Mouse (Mus musculus) MN1 (cell line): Measurements from ENCODE around the gene Cpsf3.
A peak's percentile ranks its signal among the peaks of the same experiment; 100 is the strongest.

Experiments used
- DNase-seq: peaks from one replicate; pipeline ENCODE4 v3.0.0-alpha.2; 2016; ENCODE audit warnings: low spot score

The Cpsf3 gene

DNA sequence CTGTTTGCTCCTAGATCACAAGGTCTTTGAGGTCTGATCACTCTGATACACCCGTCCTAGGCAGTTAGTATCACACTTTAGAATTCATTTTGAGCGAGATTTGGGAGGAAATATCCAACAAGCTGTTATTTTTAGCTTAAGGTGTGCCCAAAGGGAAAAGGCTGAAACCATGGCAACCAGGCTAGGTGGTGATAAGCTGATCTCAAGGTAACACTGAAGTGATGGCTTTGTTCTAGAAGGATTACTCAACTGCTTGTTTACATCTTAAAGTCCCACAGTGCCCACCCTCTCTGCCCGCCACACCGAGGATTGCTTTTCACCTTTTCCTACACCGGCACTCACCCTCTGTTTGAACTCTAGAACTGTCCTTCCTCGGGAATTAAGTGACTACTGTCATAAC, 4.5 kb downstream of the Cpsf3 start:
- no peak for DNase-seq

DNA sequence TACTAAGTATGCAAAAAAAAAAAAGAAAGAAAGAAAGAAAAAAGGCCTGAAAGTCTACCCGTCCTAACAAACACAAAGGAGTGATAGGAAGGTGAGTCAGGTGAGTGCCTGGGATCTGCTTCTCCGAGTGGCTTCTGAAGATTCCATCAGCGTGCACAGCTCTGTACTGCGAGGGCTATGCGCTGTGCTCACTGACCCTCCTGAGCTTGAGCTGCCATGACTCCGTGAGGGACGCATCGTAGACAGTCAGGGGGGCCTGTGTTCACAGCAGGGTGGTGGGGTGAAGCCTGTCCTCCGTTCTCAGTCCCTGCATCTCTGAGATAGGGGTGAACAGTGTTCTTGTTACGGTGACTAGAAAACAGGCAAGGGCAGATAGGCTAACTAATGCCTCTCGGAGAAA, 13.7 kb downstream of the Cpsf3 start:
- no peak for DNase-seq

DNA sequence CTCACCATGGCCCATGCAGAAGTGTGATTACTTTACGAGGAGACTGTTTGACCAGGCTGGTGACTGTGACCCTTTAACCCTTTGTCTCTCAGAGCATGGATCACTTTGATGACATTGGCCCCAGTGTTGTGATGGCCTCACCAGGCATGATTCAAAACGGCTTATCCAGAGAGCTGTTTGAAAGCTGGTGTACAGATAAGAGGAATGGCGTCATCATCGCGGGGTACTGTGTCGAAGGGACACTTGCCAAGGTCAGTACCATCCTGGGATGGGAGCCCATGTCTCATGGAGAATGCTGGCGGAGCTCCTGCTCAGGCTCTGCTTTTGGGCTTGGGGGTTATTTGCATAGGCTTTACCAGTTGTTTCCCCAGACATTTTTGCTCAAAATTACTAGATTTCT, 16.1 kb downstream of the Cpsf3 start:
- no peak for DNase-seq

DNA sequence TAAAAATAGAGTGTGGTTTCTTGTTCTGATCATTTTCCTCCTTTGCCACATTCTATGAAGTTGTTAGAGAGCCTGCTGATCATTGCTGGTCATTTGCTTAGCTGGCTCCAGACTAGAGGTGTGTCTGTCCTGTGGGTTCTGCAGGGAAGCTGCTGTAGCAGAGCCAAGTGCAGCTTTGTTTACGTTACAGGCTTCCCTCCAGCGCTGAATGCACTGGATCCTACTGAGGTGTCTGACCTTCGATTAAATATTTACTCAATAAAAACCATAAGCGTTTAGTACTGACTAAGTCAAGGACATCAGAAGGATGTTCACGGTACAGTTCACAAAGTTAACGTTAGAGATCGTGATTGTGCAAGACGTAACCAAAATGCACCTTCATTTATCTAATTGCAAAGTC, 16.7 kb downstream of the Cpsf3 start:
- no peak for DNase-seq

DNA sequence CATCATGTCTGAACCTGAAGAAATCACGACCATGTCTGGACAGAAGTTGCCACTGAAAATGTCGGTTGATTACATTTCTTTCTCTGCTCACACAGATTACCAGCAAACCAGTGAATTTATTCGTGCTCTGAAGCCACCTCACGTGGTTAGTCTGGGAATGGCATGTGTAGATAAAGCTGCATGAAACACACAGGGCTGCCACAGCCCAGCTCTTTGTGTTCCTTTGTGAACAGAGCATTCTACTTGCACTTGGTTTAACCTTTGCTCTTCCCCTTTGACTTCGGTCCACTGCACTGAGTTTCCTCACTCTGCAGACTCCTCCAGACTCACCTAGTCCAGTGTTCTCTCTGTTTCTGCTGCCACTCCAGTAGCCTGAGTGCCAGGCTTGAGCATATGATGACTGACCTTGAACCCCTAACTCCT, 17.2 kb downstream of the Cpsf3 start:
- no peak for DNase-seq

DNA sequence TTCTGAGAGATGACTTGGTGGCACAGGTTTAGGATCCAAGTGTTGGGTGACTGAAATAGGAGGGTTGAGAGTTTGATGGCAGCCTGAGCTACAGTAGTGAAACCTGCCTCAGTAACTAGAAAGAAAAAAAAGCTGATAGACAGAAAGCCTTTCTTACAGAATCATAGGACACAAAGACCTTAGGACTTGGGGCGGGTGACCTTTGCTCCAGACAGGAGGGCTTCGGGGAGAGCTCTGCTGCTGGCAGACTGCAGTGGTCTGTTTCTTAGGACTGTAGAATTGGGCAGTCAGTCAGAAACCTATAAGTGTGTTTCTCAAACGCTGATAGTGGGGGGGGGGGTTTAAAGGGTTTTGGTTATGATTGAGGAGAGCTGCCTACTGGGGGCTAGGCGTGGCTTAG, 20.6 kb downstream of the Cpsf3 start:
- DNase-seq, result no peak

DNA sequence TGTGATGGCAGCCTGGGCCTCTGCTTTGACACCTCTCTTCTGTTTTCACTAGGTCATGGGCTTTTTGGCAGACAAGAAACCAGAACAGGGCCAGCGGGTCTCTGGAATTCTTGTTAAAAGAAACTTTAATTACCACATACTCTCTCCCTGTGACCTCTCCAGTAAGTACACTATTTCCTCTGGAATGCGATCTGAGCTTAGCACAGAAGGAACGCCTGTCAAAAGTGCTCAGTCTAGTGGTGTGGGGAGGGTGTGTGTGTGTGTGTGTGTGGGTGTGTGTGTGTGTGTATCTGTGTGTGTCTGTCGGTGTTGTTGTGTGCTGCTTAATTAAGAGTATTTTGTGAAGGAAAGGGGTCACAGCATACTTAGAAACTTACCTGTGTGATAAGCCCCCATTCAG, 21.5 kb downstream of the Cpsf3 start:
- no peak for DNase-seq

DNA sequence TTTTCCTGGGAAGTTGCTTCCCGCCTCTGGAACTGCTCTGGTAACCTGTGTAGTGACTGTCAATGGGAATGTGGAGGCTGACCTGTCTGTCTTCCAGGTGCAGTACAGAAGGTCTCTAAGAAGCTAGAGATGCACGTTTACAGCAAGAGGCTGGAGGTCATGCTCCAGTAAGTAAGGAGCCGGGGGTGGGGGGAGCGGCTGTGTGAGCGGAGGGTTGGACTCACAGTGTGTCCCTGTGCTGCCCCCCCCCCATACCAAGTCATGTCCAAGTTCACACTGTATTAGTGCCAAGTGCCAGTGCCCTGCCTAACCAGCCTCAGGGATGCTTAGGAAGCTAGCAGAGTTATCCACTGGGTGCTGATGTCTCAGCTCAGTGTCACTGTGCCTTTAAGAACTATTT, 27.0 kb downstream of the Cpsf3 start:
- DNase-seq, result no peak

DNA sequence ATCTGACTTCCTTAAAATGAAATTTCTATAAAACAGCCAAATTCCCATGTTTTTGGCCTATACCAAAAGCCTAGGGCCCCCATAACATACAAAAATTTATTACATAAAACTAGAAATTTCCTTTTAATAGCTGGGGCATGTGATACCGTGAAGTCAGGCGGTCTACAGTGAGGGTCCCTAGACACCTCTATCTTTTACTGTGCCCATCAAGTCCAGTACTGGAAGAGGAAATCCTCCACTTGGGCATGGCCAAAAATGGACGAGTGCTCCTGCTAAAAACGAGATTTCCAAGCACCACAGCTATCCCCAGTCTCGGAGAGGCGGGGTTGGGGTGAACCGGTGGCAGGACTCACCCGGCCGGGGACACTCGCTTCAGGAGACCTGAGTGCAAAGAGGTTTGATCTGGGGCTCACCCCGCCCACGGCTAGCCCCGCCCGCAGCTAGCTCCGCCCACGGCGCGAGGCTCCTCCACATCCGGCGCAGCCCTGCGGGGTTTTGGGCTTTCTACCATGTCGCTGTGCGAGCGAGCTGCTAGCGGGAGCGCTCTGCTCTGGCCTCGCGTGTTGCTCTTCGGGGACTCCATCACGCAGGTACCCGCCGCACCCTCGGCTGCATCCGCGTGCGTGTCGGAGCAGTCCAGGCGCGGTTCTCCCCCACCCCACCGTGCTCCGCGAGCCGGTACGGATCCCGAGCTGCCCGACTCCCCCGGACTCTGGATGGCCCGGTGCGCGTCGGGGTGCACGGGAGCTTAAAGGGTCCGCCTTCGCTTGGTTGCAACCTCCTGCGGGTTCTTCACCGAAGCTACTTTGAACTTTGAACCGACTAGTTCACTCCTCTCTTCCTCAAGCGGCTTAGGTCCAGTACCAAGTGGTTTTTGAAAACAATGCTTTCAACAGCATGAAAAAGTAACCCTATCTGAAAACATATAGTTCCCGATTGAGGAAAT, 31.0 kb downstream of the Cpsf3 start, which contains the start of gene Iah1:
Gene Iah1, plus strand, starts transcription at position 467 of the 946 bp plus-strand sequence.
- DNase-seq, result peak; percentile 86

DNA sequence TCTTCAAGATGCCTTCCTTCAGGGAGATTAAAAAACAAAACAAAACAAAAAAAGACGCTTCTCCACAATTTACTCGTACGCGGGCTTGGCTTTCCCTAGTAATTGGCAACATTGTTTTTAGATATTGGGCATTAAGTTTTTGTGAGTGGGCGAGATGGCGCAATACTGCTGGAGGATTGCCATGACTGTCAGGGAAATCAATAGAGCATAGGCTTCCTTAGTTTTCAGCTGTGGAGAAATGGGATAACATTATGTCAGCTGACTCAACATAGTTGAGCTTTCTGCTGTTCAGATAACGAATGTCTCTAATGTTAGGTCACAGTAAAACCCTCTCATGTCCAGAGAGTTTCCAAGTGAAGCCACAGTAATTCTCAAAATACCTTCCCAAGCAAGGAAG, 31.7 kb downstream of the Cpsf3 start:
- no peak for DNase-seq

DNA sequence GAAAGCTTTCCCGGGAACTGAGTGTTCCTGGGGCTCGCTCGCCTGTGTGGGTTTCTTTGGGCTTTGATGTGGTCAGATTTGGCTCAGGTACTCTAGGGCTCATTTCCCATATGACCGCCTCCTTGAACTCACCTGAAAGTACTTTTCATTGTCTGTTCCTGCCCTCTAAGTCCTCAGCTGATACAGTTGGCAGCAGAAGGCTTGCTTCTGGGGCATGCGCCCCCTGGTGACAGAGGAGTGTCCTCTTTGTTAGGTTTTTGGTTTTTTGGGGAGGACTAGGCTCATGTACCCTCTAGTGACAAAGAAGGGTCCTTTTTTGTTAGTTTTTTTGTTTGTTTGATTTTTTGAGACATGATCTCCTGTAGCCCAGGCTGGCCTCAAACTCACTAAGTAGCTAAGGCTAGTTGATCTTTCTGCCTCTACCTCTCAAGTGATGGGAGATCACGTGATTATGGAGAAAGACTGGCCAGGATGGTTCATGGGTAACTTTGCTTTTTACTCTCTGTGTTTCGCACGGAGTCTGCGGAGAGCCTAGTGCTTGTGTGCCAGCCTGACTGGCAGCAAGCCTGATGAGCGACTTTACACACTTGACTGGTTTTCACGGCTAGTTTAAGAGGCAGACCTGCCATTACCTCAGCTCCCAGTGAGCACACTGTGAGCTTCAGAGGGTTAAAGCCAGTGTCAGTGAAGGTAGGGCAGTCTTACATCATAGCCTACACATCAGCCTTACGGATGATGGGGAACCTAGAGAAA, 33.1 kb downstream of the Cpsf3 start:
- DNase-seq, result peak; percentile 53

DNA sequence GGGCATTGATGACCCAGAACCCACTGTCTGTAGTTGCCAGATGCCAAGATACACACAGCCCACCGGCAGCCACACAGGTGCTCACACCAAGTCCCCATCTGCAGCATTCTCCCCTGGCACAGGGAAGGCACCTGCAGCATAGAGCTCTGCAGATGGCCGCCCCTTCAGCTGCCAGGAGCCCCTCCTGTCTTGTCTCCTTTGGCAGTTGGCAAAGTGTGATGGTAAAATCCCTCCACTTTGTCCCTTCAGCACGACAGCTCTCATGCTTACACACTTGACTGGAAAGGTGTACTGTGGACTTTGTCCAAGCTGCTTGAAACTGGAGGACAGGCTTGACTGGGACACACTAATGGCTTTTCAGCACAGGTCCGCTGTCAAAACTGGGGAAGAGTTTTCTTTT, 35.1 kb downstream of the Cpsf3 start:
- DNase-seq, result peak; percentile 53

DNA sequence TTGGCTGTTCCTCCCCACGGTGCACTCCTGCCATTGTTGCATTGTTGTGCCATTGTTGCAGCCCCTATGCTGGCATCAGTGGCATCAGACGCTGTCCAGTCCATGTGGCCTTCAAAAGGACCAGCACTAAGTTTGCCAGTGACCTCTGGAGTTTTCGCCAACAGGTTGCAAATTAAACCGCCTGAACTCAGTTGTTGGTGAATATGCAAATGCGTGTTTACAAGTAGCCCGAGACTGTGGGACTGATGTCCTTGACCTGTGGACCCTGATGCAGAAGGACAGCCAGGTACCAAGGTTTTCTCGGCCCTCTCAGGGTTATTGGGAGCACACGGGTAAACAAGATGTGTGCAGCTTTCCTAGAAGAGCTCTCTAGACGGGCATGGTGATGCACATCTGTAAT, 36.0 kb downstream of the Cpsf3 start:
- DNase-seq, result no peak

DNA sequence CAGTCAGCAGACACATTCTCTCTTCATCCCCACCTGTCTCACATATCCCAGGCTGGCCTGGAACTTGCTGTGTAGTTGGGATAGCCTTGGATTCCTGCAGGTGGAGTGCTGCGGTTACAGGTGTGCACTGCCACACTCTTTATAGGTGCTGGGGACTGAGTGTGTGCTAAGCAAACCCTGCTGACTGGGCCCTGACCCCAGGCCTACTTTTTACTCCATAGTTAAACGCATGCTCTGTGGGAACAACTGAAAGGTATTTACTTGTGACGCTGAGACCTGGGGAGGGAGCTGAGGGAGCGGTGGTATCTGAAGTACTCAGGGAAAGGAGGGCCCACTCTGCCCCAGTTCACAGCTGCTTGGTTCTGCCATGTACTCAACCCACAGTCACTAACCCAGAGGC, 37.1 kb downstream of the Cpsf3 start:
- DNase-seq, result no peak

DNA sequence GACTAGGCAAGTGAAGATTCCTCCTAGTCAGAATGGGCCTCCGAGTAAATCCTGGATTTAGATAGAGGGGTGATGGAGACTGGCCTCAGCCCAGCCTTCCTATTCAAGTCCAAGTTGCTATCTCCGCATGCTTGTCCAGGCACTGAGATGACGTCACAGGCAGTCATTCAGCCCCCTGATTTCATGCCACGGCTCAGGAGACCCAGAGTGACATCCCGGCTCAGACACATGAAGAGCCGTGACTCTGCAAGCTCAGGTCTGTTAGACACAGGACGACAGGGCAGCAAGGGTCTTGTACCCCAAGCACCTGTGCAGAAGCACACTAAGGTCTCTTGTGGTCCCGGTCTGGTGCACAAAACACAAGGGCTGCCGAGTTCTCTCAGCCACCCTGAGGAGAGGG, 37.7 kb downstream of the Cpsf3 start:
- no peak for DNase-seq

DNA sequence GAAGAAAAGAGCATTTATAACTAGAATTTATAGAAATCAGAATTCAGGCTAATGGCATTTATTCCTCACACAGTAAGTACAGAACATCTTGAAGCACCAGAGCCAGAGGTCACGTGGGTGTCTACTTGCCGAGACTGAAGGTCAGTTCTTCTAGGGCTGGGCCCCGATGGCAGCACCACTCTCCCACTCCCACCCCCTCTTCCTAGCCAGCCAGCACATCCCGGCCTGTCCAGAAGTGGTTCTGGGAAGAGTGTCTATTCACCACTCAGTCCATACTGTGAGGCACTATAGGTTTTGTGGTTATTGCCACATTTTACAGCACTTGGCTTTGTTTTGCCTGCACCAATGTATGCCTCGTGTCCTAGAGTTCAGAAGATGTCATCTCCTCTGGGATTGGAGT, 38.9 kb downstream of the Cpsf3 start:
- DNase-seq, result no peak

DNA sequence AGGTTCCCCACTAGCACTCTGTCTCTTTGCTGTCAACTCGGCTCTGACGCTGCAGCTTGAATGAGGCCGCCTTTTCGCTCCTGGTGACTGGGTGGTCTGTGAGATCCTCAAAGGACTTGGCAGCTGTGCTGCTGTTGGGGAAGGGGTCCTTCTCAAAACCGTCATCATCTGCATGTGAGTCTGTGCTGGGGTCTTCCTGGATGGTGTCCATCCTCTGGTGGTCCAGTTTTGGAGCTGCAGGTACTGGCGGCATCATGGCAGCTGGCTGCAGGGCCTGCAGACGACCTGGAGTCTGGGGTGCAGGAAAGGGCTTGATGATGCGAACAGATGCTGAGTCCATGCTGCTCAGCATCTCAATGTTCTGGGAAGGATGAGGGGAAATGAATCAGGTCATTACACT, 40.1 kb downstream of the Cpsf3 start:
- no peak for DNase-seq

DNA sequence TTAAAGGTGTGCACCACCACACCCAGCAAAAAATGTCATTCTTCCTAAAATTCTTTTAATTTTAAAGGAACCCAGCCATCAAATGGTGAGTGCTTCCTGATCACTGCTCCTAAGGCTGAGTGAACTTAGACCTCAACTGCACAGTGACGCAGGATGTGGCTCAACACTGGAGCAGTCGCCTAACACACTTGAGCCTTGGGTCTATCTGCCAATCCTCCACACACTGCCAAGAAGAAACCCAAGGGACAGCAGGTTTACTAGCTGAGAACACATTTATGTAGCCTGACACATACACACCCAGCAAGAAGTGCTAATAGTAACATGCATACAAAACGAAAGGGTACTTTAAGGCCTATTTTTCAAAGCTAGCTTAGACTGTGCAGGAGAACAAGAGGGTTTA, 41.1 kb downstream of the Cpsf3 start:
- DNase-seq, result no peak

DNA sequence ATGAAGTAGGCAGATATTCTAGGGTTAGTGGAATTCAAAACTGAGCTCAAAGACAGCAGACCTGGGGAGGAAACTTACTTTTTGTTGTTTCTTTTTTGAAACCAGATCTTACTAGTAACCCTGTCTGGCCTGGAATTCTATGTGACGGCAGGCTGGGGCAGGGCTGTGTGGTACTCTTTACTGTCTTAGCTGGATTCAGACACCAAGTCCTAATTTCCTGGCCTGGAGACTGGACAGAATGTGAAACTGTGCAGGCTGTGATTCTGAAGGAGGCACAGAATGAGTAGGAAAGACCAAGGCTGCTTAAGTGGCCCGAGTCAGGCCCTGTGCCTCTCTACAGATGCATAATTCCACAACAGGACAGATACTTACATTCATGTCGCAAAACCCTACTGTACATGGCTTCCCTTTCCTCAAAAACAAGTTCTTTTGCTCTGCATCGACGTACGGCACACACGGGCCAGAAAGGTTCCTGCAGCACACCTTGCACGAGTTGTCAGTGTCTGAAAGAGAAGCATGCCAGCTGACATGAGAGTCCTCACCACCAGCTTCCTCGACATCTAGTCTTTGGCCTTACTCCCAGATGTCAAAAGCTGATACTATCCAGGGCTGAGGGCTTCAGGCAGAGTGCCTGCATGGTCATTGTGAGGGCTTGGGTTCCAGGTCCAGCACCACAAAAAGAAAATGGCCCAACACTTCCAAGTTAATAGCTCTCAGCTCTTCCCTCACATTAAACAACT, 44.6 kb downstream of the Cpsf3 start:
- peak; percentile 25 for DNase-seq

DNA sequence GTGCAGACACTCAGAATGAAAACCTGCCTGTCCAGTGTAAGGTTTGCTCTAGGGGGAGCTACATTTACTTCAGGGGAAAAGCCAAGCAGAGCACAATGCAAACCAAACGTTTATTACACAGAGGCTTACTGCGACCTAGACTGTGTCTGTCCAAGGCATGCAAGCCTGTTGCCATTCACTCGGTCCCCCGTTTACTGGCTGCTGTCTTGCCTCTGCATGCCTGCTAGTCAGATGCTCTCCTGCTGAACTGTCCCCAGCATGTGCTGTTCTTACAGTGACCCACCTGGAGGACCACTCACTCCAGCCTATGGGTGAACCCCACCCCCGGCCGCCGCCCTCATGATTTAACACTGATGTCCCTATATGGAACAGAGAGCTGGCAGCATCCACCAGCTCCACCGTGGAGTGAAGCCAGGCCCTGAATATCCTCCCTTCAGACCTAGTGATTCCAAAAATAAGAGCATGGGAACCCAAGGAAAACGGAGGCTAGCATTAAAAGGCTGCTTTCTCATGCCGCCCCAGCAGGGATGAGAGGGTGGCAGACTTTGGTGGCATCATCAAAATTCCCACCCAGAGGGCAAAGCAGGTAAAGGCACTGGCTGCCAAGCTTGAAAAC, 45.9 kb downstream of the Cpsf3 start:
- no peak for DNase-seq

DNA sequence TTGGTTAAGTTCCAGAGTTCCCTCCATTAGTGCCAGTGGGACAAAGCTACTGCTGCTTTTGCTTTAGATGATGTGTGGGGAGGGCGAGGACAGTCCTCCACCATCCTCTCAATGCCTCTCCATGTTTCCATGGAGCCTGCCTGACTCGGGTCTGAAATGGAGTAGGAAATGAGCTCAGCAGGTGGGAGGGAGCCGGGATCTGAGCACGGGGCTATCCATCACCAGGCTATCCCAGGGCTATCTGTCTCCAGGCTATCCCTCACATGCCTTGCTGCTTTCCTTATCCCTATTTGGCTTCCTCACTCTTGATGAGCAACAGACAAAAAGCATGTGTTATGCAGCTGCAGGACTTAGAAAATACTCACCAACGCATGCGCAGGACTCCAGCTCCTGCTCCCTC, 46.5 kb downstream of the Cpsf3 start:
- no peak for DNase-seq

DNA sequence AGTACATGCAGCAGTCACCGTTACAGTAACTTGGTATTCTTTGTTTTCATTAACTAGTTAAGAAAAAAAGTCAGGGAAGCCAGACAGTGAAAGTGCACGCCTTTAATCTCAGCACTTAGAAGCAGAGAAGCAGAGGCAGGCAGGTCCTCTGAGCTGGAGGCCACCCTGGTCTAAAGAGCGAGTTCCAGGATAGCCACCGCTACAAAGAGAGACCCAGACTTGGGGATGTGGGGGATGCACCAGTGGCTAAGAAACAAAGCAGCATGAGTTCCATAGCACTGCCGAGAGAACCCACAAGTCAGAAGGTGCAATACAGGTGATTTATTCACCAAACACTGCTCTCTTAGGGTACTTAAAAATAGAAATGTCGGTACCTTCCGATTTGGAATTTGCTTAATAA, 47.8 kb downstream of the Cpsf3 start:
- no peak for DNase-seq
